Mouse (Mus musculus): ENCODE measurements around the gene 4931414P19Rik.

4931414P19Rik gene

GRCm38 (mm10) chr14:54583681-54584338 lies 22.0 kb downstream of the 4931414P19Rik start:
- peak; percentile 73 for DNase-seq (ENCODE audit: low spot score)

- no peak for DNase-seq (ENCODE audit: low spot score)
These were observed 23.3 kb downstream of the 4931414P19Rik start for GRCm38 (mm10) chr14:54582536-54582935.

- no peak for DNase-seq (ENCODE audit: low spot score)
These were observed 26.2 kb downstream of the 4931414P19Rik start for GRCm38 (mm10) chr14:54579638-54580037.

- peak; percentile 59 for DNase-seq (ENCODE audit: low spot score)
These were observed 27.7 kb downstream of the 4931414P19Rik start for GRCm38 (mm10) chr14:54578063-54578462.

- DNase-seq (ENCODE audit: low spot score), result peak; percentile 93
These were observed 28.5 kb downstream of the 4931414P19Rik start, which contains the start of gene Ajuba for GRCm38 (mm10) chr14:54577089-54577982. TSS of gene Ajuba (minus strand) at chr14:54577558.

GRCm38 (mm10) chr14:54576241-54577088 lies 29.3 kb downstream of the 4931414P19Rik start:
- DNase-seq (ENCODE audit: low spot score), result no peak

- peak; percentile 80 for DNase-seq (ENCODE audit: low spot score)
These were observed 30.2 kb downstream of the 4931414P19Rik start for GRCm38 (mm10) chr14:54575631-54576030.

GRCm38 (mm10) chr14:54575031-54575430 lies 30.8 kb downstream of the 4931414P19Rik start:
- no peak for DNase-seq (ENCODE audit: low spot score)

GRCm38 (mm10) chr14:54574253-54574652 lies 31.5 kb downstream of the 4931414P19Rik start:
- no peak for DNase-seq (ENCODE audit: low spot score)

GRCm38 (mm10) chr14:54572790-54573736 lies 32.7 kb downstream of the 4931414P19Rik start:
- DNase-seq (ENCODE audit: low spot score), result peak; percentile 68

- no peak for DNase-seq (ENCODE audit: low spot score)
These were observed 33.7 kb downstream of the 4931414P19Rik start for GRCm38 (mm10) chr14:54572122-54572521.

GRCm38 (mm10) chr14:54569451-54570392 lies 36.1 kb downstream of the 4931414P19Rik start:
- DNase-seq (ENCODE audit: low spot score), result peak; percentile 26

GRCm38 (mm10) chr14:54568694-54569414 lies 36.9 kb downstream of the 4931414P19Rik start:
- DNase-seq (ENCODE audit: low spot score), result peak; percentile 78

GRCm38 (mm10) chr14:54560527-54561242 lies 45.1 kb downstream of the 4931414P19Rik start:
- DNase-seq (ENCODE audit: low spot score), result no peak

GRCm38 (mm10) chr14:54557330-54557729 lies 48.5 kb downstream of the 4931414P19Rik start:
- no peak for DNase-seq (ENCODE audit: low spot score)

- DNase-seq (ENCODE audit: low spot score), result peak; percentile 82
These were observed 51.6 kb downstream of the 4931414P19Rik start, which contains the start of gene Haus4 for GRCm38 (mm10) chr14:54553975-54554769. TSS of gene Haus4 (minus strand) at chr14:54554616.

GRCm38 (mm10) chr14:54553454-54553974 lies 52.3 kb downstream of the 4931414P19Rik start:
- DNase-seq (ENCODE audit: low spot score), result no peak

Measured in lung, postnatal 25 days (tissue).